Mouse (Mus musculus) cerebellum, adult 2 months (tissue): Measurements from ENCODE around the gene Man1c1.

ENCODE experiments used
- CTCF ChIP-seq: fragments of 200-500 bp; IDR thresholded peaks from 2 replicates; pipeline ENCODE4 v1.5.1; 2011; ENCODE audit warnings: low read depth, mild to moderate bottlenecking, control low read depth, low read length, moderate library complexity, borderline replicate concordance; ENCODE audit not compliant: insufficient read depth
- POLR2A ChIP-seq: fragments of 200-500 bp; IDR thresholded peaks from 2 replicates; pipeline ENCODE4 v1.6.1; 2011; ENCODE audit warnings: low read length, control low read depth, borderline replicate concordance; ENCODE audit not compliant: insufficient read depth

DNA sequence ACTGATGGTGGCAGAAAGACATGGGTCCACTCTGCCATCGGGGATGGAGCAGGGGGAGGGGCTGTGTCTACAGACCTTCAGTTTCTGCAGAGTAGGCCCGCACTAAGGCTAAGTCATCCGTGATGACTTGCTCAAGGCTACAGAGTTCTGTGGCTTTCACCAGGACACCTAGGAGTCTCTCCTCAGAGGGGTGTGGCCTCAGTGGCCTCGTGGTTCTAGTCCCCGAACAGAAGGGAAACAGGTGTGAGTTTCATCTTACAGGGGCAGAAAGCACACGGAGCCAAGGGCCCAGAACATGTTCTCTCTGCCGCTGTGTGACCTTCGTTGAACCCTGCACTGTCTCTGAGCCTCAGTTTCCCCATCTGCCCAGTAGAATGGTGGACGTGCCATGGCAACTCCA, 115.8 kb downstream of the Man1c1 start:
- no peak for TF ChIP-seq CTCF
- no peak for TF ChIP-seq POLR2A
